14 mouse cellular contexts compared by ENCODE assay signal in the genomic region with DNA sequence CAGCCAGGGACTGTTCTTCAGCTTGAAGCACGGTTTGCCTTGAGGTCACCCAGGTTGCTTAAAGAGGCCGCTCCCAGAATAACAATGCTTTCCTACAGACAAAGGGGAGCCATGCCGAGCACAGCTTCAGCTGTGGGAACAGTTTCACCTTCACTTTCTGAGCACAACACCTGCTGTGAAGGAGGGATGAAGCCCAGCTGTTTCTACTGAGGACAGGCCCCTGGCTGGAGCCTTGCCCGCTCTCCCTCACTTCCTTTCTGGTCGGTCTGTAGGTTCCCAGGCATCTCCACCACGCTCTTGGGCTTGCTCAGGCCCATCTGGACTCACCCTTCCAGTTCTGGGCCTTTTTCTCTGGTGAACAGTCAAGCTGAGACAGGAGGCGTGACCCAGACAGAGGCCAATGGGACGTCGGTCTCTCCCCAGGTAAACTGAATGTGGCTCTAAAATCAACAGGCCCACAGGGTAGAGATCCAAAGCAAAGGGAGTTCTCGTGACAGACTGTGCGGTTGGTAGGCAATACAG.
DNase-seq lines count a peak whose midpoint lies in the region; ATAC-seq and TF ChIP-seq lines count a peak whose summit lies in the region.
"Had no signal": no experiment of that assay in that cellular context is flagged by ENCODE, and none has a peak within 500 bp of the region (broad histone marks: within the 10 kb centered on the region; RNA-seq: fewer than 3 reads in every experiment).

No protein-coding gene starts in this region.

- H3K4me3 ChIP-seq in lung, postnatal 0 days (ENCODE audit: low read depth, low read length) = no peak overlapping the region
- no peak overlapping the region for H3K4me3 ChIP-seq in limb, embryonic 14.5 days (replicated peaks; ENCODE audit: low read length)
- H3K4me3 ChIP-seq in forebrain, embryonic 13.5 days = no peak overlapping the region
- H3K4me3 ChIP-seq: hindbrain, embryonic 13.5 days; liver, embryonic 13.5 days had no signal

- no peak for TF ChIP-seq CTCF in lung, postnatal 0 days (IDR thresholded peaks at IDR 0.05)

- DNase-seq in lung, postnatal 0 days (ENCODE audit: low spot score) = no peak
- DNase-seq in lung, postnatal 10 days = no peak
- peak; percentile 91 for DNase-seq in R1 (ENCODE audit: low read depth, low spot score)
- no peak for DNase-seq in limb, embryonic 14.5 days (ENCODE audit: low spot score)
- peak; percentile 59 to 75 for DNase-seq in urinary bladder, postnatal 36 days (ENCODE audit: low spot score in 2 of 2)
- DNase-seq in right cerebral cortex, postnatal 14 days = no peak
- DNase-seq: cerebellum, postnatal 14 days; kidney, postnatal 10 days; layer of hippocampus, adult 9-11 months; liver, embryonic 13.5 days; lung, postnatal 14 days had no signal

- H3K9me3 ChIP-seq in lung, postnatal 0 days (ENCODE audit: low read length) = no peaks in the 10 kb centered on the region
- no peaks in the 10 kb centered on the region for H3K9me3 ChIP-seq in limb, embryonic 14.5 days (ENCODE audit: control insufficient read depth, low read length)
- H3K9me3 ChIP-seq in forebrain, embryonic 13.5 days (replicated peaks) = no peaks in the 10 kb centered on the region
- H3K9me3 ChIP-seq: hindbrain, embryonic 13.5 days; liver, embryonic 13.5 days had no signal

- no peak overlapping the region for H3K4me2 ChIP-seq in lung, postnatal 0 days (replicated peaks; ENCODE audit: low read depth, low read length)
- H3K4me2 ChIP-seq in limb, embryonic 14.5 days (replicated peaks; ENCODE audit: low read depth, low read length, severe bottlenecking) = no peak overlapping the region
- no peak overlapping the region for H3K4me2 ChIP-seq in forebrain, embryonic 13.5 days
- H3K4me2 ChIP-seq: hindbrain, embryonic 13.5 days; liver, embryonic 13.5 days had no signal

- no peaks in the 10 kb centered on the region for H3K36me3 ChIP-seq in lung, postnatal 0 days (ENCODE audit: insufficient read depth, low read length)
- no peaks in the 10 kb centered on the region for H3K36me3 ChIP-seq in limb, embryonic 14.5 days (ENCODE audit: control insufficient read depth, insufficient read depth, low read length)
- H3K36me3 ChIP-seq in forebrain, embryonic 13.5 days (ENCODE audit: poor library complexity, severe bottlenecking) = no peaks in the 10 kb centered on the region
- H3K36me3 ChIP-seq: hindbrain, embryonic 13.5 days; liver, embryonic 13.5 days had no signal

- ATAC-seq in lung, postnatal 0 days = peak; percentile 30; the same call in 1 of the 2 replicates
- ATAC-seq in limb, embryonic 14.5 days (ENCODE audit: low FRiP score, low read depth) = no peak
- ATAC-seq in forebrain, embryonic 13.5 days = no peak
- ATAC-seq: intestine, embryonic 16.5 days had no signal

- 50% methylated on average over 11 of the region's 11 CpGs for WGBS in lung, postnatal 0 days
- 47% methylated on average over 11 of the region's 11 CpGs for WGBS in limb, embryonic 14.5 days
- 43% methylated on average over 11 of the region's 11 CpGs for WGBS in forebrain, embryonic 13.5 days

- TF ChIP-seq POLR2A in limb, embryonic 14.5 days (IDR thresholded peaks at IDR 0.05; ENCODE audit: borderline replicate concordance, extremely low read depth, insufficient read depth, insufficient read length) = no peak

- H3K9ac ChIP-seq in lung, postnatal 0 days (replicated peaks; ENCODE audit: low read depth) = no peak overlapping the region
- H3K9ac ChIP-seq in limb, embryonic 14.5 days (ENCODE audit: low read depth, low read length, severe bottlenecking) = no peak overlapping the region
- H3K9ac ChIP-seq in forebrain, embryonic 13.5 days = no peak overlapping the region
- H3K9ac ChIP-seq: hindbrain, embryonic 13.5 days; liver, embryonic 13.5 days had no signal

- no peaks in the 10 kb centered on the region for H3K27me3 ChIP-seq in lung, postnatal 0 days (replicated peaks; ENCODE audit: insufficient read depth, low read length)
- no peaks in the 10 kb centered on the region for H3K27me3 ChIP-seq in limb, embryonic 14.5 days (ENCODE audit: control insufficient read depth, insufficient read depth, low read length)
- no peaks in the 10 kb centered on the region for H3K27me3 ChIP-seq in forebrain, embryonic 13.5 days
- H3K27me3 ChIP-seq: liver, embryonic 13.5 days had no signal

- no peaks in the 10 kb centered on the region for H3K4me1 ChIP-seq in lung, postnatal 0 days (ENCODE audit: insufficient read depth, low read depth, low read length)
- no peaks in the 10 kb centered on the region for H3K4me1 ChIP-seq in limb, embryonic 14.5 days (ENCODE audit: control insufficient read depth, insufficient read depth, low read length)
- H3K4me1 ChIP-seq in forebrain, embryonic 13.5 days = no peaks in the 10 kb centered on the region
- H3K4me1 ChIP-seq: liver, embryonic 13.5 days had no signal

- no peak overlapping the region for H3K27ac ChIP-seq in lung, postnatal 0 days (ENCODE audit: low read length)
- 0 out of 2 replicates have a peak overlapping the region, but pooled peaks have one; percentile 26 for H3K27ac ChIP-seq in limb, embryonic 14.5 days (replicated peaks; ENCODE audit: low read depth, low read length)
- no peak overlapping the region for H3K27ac ChIP-seq in forebrain, embryonic 13.5 days
- H3K27ac ChIP-seq: hindbrain, embryonic 13.5 days; liver, embryonic 13.5 days had no signal

- no peak for TF ChIP-seq EP300 in lung, postnatal 0 days (IDR thresholded peaks at IDR 0.05)

Comparison
In these comparisons a context has a peak if more than half of its experiments do, and no peak if none do; other contexts are left out.
1. DNase-seq: peak in R1 (single experiment) and urinary bladder, postnatal 36 days (2 of 2); none in lung, postnatal 0 days (single experiment), lung, postnatal 10 days (single experiment), limb, embryonic 14.5 days (single experiment) and right cerebral cortex, postnatal 14 days (single experiment).